Mouse (Mus musculus) small intestine, adult 2 months (tissue): ENCODE results near the gene Cmip.

Experiments
- CTCF ChIP-seq: fragments of 200-500 bp; IDR thresholded peaks from 2 replicates; pipeline ENCODE4 v1.5.1; 2012; ENCODE audit warnings: low read depth, mild to moderate bottlenecking, control low read depth, inconsistent platforms, low read length, moderate library complexity, mixed read lengths; ENCODE audit not compliant: insufficient replicate concordance, insufficient read length; ENCODE audit errors: extremely low read depth
- POLR2A ChIP-seq: fragments of 200-500 bp; IDR thresholded peaks from 2 replicates; pipeline ENCODE4 v1.6.1; 2012; ENCODE audit warnings: low read depth, mild to moderate bottlenecking, control low read depth, inconsistent platforms, low read length, moderate library complexity

DNA sequence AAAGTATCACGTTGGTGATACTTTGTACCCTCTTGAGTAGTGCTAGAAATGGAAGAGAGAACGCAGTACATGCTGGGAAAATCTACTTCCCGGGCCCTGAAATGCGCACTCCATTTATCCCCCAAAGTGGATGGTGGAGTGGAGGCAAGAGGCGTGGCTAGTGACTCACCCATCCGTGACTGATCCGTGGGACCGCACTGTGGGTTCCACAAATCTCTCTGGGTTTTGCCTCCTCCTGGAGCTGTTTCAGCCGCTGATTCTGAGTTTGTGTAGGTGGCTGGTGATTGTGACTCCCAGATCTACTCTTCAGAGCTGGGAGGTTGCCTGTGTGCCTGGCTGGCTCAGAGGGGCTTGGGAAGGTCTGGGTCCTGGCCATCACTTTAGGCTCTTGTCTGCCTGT, 32.2 kb downstream of the Cmip start:
- TF ChIP-seq POLR2A (no peak), CTCF (no peak)
